Mouse (Mus musculus) lung, adult 2 months (tissue): ENCODE results near the gene Ncor2.

Experiments
- CTCF ChIP-seq: fragments of 200-500 bp; IDR thresholded peaks from 2 replicates; pipeline ENCODE4 v1.5.1; 2011; ENCODE audit warnings: mild to moderate bottlenecking, low read length, control low read depth; ENCODE audit not compliant: insufficient read depth
- POLR2A ChIP-seq: fragments of 200-500 bp; IDR thresholded peaks from 2 replicates; pipeline ENCODE4 v1.6.1; 2011; ENCODE audit warnings: low read depth, mild to moderate bottlenecking, control low read depth, low read length, borderline replicate concordance; ENCODE audit errors: extremely low read depth

- no peak for TF ChIP-seq CTCF
- no peak for TF ChIP-seq POLR2A
Measured at GRCm38 (mm10) chr5:125158232-125158961, 20.6 kb downstream of the Ncor2 start.
